Mouse (Mus musculus) brain, embryonic 14.5 days (tissue): ENCODE measurements around the gene Zfp984.
"Not testable (repeated sequence)": the region's sequence is repeated elsewhere in the genome, so short reads cannot be mapped to it uniquely, and the experiment has no call there.

ENCODE experiments used
- CTCF ChIP-seq: fragments of 200-500 bp; IDR thresholded peaks from 2 replicates; pipeline ENCODE4 v1.5.1; 2012; ENCODE audit warnings: inconsistent platforms, mild to moderate bottlenecking, moderate library complexity, borderline replicate concordance; ENCODE audit not compliant: insufficient read depth, insufficient read length; ENCODE audit errors: extremely low read depth
- POLR2A ChIP-seq: fragments of 200-500 bp; IDR thresholded peaks from 2 replicates; pipeline ENCODE4 v1.6.1; 2012; ENCODE audit warnings: mild to moderate bottlenecking, inconsistent platforms, borderline replicate concordance; ENCODE audit not compliant: poor library complexity, insufficient read depth, insufficient read length, severe bottlenecking; ENCODE audit errors: extremely low read depth

GRCm38 (mm10) chr4:147793390-147793916, 16.1 kb downstream of the Zfp984 start:
- TF ChIP-seq POLR2A, CTCF: not testable (repeated sequence)
